Mouse (Mus musculus) hindbrain, embryonic 15.5 days (tissue): ENCODE measurements around the gene Cd248. TPM values are rescaled to one million over a fixed set of nuclear protein-coding genes. Genes with fewer than 3 reads are reported as not detected.
A peak's percentile ranks its signal among the peaks of the same experiment; 100 is the strongest.

Experiments used
- ATAC-seq: fragments of 200-750 bp; cut with Nextera tagmentation; 2 replicates; pipeline ENCODE4 v1.8.0; 2017; ENCODE audit warnings: low read depth, moderate number of reproducible peaks, moderate TSS enrichment; ENCODE audit not compliant: low FRiP score
- H3K27ac ChIP-seq: fragments of 300-500 bp; sonication (generic); replicated peaks from 2 replicates; pipeline ENCODE4 v1.5.1; 2015; ENCODE audit warnings: mild to moderate bottlenecking, inconsistent platforms
- H3K27me3 ChIP-seq: fragments of 300-500 bp; sonication (generic); 2 replicates; pipeline ENCODE4 v1.6.1; 2015; ENCODE audit warnings: control low read depth, inconsistent platforms
- H3K36me3 ChIP-seq: fragments of 300-500 bp; sonication (generic); 2 replicates; pipeline ENCODE4 v1.6.1; 2015; ENCODE audit warnings: control low read depth, inconsistent platforms
- H3K4me1 ChIP-seq: fragments of 300-500 bp; sonication (generic); replicated peaks from 2 replicates; pipeline ENCODE4 v1.6.1; 2015; ENCODE audit warnings: control low read depth, inconsistent platforms
- H3K4me2 ChIP-seq: fragments of 300-500 bp; sonication (generic); 2 replicates; pipeline ENCODE4 v1.6.1; 2015; ENCODE audit warnings: moderate library complexity, mild to moderate bottlenecking, inconsistent platforms
- H3K4me3 ChIP-seq: fragments of 300-500 bp; sonication (generic); 2 replicates; pipeline ENCODE4 v1.5.1; 2015; ENCODE audit warnings: mild to moderate bottlenecking, inconsistent platforms
- H3K9ac ChIP-seq: fragments of 300-500 bp; sonication (generic); 2 replicates; pipeline ENCODE4 v1.6.1; 2015; ENCODE audit warnings: inconsistent platforms
- H3K9me3 ChIP-seq: fragments of 300-500 bp; sonication (generic); 2 replicates; pipeline ENCODE4 v1.6.1; 2016; ENCODE audit warnings: control low read depth, inconsistent platforms
- WGBS: fragments of 180-500 bp; shearing (Covaris S2); methylation state at CpG from one replicate; pipeline ENCODE4 v1.1.7; 2015; 5-methylcytosine and 5-hydroxymethylcytosine counted together
- polyA plus RNA-seq: library from polyadenylated mRNA; unstranded; fragments of >200 nt; fragmentation: Nextera tagmentation; extraction: Ambion mirVana; gene quantifications from 2 replicates; pipeline ENCODE4 v1.2.1, GENCODE M21; 2015

Cd248 gene
- polyA plus RNA-seq, 1 experiment from 2014 or later: 22.0 TPM

GRCm38 (mm10) chr19:5069978-5070377, 2.1 kb downstream of the Cd248 start:
- Histone ChIP-seq H3K9me3 (no peaks in the 10 kb centered on the region), H3K27ac (no peak overlapping the region), H3K27me3 (peaks cover 21% of the 10 kb centered on the region), H3K36me3 (no peaks in the 10 kb centered on the region), H3K4me1 (peaks cover 41% of the 10 kb centered on the region), H3K4me2 (peak overlapping the region; percentile 83), H3K4me3 (peak overlapping the region; percentile 6; the same call in 1 of the 2 replicates), H3K9ac (no peak overlapping the region)
- ATAC-seq: no peak
- 83% methylated on average over 7 of the region's 7 CpGs for WGBS

GRCm38 (mm10) chr19:5071077-5071476, 3.2 kb downstream of the Cd248 start:
- Histone ChIP-seq H3K9me3 (no peaks in the 10 kb centered on the region), H3K9ac (peak overlapping the region; percentile 39), H3K4me3 (peak overlapping the region; percentile 44), H3K36me3 (no peaks in the 10 kb centered on the region), H3K27ac (peak overlapping the region; percentile 47; the same call in 1 of the 2 replicates), H3K4me2 (peak overlapping the region; percentile 83), H3K27me3 (peaks cover 21% of the 10 kb centered on the region), H3K4me1 (peaks cover 41% of the 10 kb centered on the region)
- WGBS: 9% methylated on average over 11 of the region's 11 CpGs
- ATAC-seq: no peak

GRCm38 (mm10) chr19:5071545-5072369, 3.9 kb downstream of the Cd248 start:
- no peaks in the 10 kb centered on the region for H3K36me3 ChIP-seq
- peaks cover 18% of the 10 kb centered on the region for H3K27me3 ChIP-seq
- under 1% methylated on average over 39 of the region's 40 CpGs for WGBS
- H3K4me3 ChIP-seq: peak overlapping the region; percentile 44
- ATAC-seq: peak; percentile 83
- peak overlapping the region; percentile 39 for H3K9ac ChIP-seq
- H3K4me1 ChIP-seq: peaks cover 41% of the 10 kb centered on the region
- no peaks in the 10 kb centered on the region for H3K9me3 ChIP-seq
- peak overlapping the region; percentile 83 for H3K4me2 ChIP-seq
- H3K27ac ChIP-seq: peak overlapping the region; percentile 47; the same call in 1 of the 2 replicates

- Histone ChIP-seq H3K27me3 (peaks cover 13% of the 10 kb centered on the region), H3K9ac (peak overlapping the region; percentile 39; the same call in 1 of the 2 replicates), H3K27ac (0 out of 2 replicates have a peak overlapping the region, but pooled peaks have one; percentile 0), H3K4me1 (peaks cover 38% of the 10 kb centered on the region), H3K9me3 (no peaks in the 10 kb centered on the region), H3K4me3 (peak overlapping the region; percentile 44), H3K4me2 (peak overlapping the region; percentile 83), H3K36me3 (no peaks in the 10 kb centered on the region)
- peak; percentile 5; the same call in 1 of the 2 replicates for ATAC-seq
- 2% methylated on average over 20 of the region's 20 CpGs for WGBS
Measured at GRCm38 (mm10) chr19:5072389-5073019, 4.6 kb downstream of the Cd248 start.

- 2% methylated on average over 15 of the region's 15 CpGs for WGBS
Measured at GRCm38 (mm10) chr19:5073028-5073427, 5.2 kb downstream of the Cd248 start.

GRCm38 (mm10) chr19:5073518-5073917, 5.6 kb downstream of the Cd248 start:
- WGBS: 49% methylated on average over 5 of the region's 5 CpGs
- Histone ChIP-seq H3K36me3 (no peaks in the 10 kb centered on the region), H3K9me3 (no peaks in the 10 kb centered on the region), H3K9ac (no peak overlapping the region), H3K27ac (no peak overlapping the region), H3K4me1 (peaks cover 28% of the 10 kb centered on the region), H3K27me3 (peaks cover 13% of the 10 kb centered on the region), H3K4me3 (no peak overlapping the region), H3K4me2 (no peak overlapping the region)
- no peak for ATAC-seq

More at GRCm38 (mm10) chr19:5073028-5073427, 5.2 kb downstream of the Cd248 start:
- H3K27ac ChIP-seq: 0 out of 2 replicates have a peak overlapping the region, but pooled peaks have one; percentile 0
- H3K27me3 ChIP-seq: peaks cover 13% of the 10 kb centered on the region
- peak overlapping the region; percentile 44 for H3K4me3 ChIP-seq
- H3K36me3 ChIP-seq: no peaks in the 10 kb centered on the region
- peaks cover 32% of the 10 kb centered on the region for H3K4me1 ChIP-seq
- no peaks in the 10 kb centered on the region for H3K9me3 ChIP-seq
- no peak overlapping the region for H3K9ac ChIP-seq
- ATAC-seq: no peak
- peak overlapping the region; percentile 83 for H3K4me2 ChIP-seq

- Histone ChIP-seq H3K27me3 (peaks cover 48% of the 10 kb centered on the region), H3K9me3 (no peaks in the 10 kb centered on the region), H3K4me3 (no peak overlapping the region), H3K4me2 (no peak overlapping the region), H3K4me1 (peaks cover 8% of the 10 kb centered on the region; the same call in 1 of the 2 replicates), H3K27ac (no peak overlapping the region), H3K9ac (no peak overlapping the region), H3K36me3 (peaks cover 7% of the 10 kb centered on the region; the same call in 1 of the 2 replicates)
- no peak for ATAC-seq
- 91% methylated on average over 1 of the region's 1 CpGs for WGBS
Measured at GRCm38 (mm10) chr19:5079279-5079678, 11.4 kb downstream of the Cd248 start.

- no peak for ATAC-seq
- Histone ChIP-seq H3K27ac (no peak overlapping the region), H3K4me3 (no peak overlapping the region), H3K4me1 (peaks cover 14% of the 10 kb centered on the region), H3K9ac (no peak overlapping the region), H3K27me3 (peaks cover 55% of the 10 kb centered on the region), H3K4me2 (no peak overlapping the region), H3K9me3 (no peaks in the 10 kb centered on the region), H3K36me3 (peaks cover 7% of the 10 kb centered on the region; the same call in 1 of the 2 replicates)
- WGBS: 61% methylated on average over 18 of the region's 18 CpGs
Measured at GRCm38 (mm10) chr19:5082005-5082404, 14.1 kb downstream of the Cd248 start.

- no peak overlapping the region for H3K4me3 ChIP-seq
- H3K27ac ChIP-seq: no peak overlapping the region
- no peak overlapping the region for H3K4me2 ChIP-seq
- peaks cover 7% of the 10 kb centered on the region; the same call in 1 of the 2 replicates for H3K36me3 ChIP-seq
- H3K27me3 ChIP-seq: peaks cover 55% of the 10 kb centered on the region
- 72% methylated on average over 24 of the region's 24 CpGs for WGBS
- no peak overlapping the region for H3K9ac ChIP-seq
- no peak for ATAC-seq
- H3K4me1 ChIP-seq: peaks cover 20% of the 10 kb centered on the region
- H3K9me3 ChIP-seq: no peaks in the 10 kb centered on the region
Measured at GRCm38 (mm10) chr19:5082596-5082995, 14.7 kb downstream of the Cd248 start.

- Histone ChIP-seq H3K36me3 (peaks cover 7% of the 10 kb centered on the region; the same call in 1 of the 2 replicates), H3K4me2 (peak overlapping the region; percentile 75), H3K27me3 (peaks cover 52% of the 10 kb centered on the region), H3K27ac (peak overlapping the region; percentile 10; the same call in 1 of the 2 replicates), H3K4me1 (peaks cover 28% of the 10 kb centered on the region), H3K9me3 (no peaks in the 10 kb centered on the region), H3K9ac (peak overlapping the region; percentile 88), H3K4me3 (peak overlapping the region; percentile 70)
- ATAC-seq: no peak
- 60% methylated on average over 3 of the region's 3 CpGs for WGBS
Measured at GRCm38 (mm10) chr19:5083961-5084833, 16.3 kb downstream of the Cd248 start.

- 5% methylated on average over 15 of the region's 15 CpGs for whole genome bisulfite sequencing
- H3K9ac ChIP-seq: peak overlapping the region; percentile 88
- peak overlapping the region; percentile 75 for H3K4me2 ChIP-seq
- H3K27ac ChIP-seq: 0 out of 2 replicates have a peak overlapping the region, but pooled peaks have one; percentile 10
- H3K9me3 ChIP-seq: no peaks in the 10 kb centered on the region
- peaks cover 7% of the 10 kb centered on the region; the same call in 1 of the 2 replicates for H3K36me3 ChIP-seq
- H3K4me3 ChIP-seq: peak overlapping the region; percentile 70
- H3K4me1 ChIP-seq: peaks cover 34% of the 10 kb centered on the region
- H3K27me3 ChIP-seq: peaks cover 52% of the 10 kb centered on the region
- ATAC-seq: no peak
Measured at GRCm38 (mm10) chr19:5084834-5085144, 16.9 kb downstream of the Cd248 start.
